Mouse (Mus musculus) layer of hippocampus, postnatal 10 days (tissue): Measurements from ENCODE around the gene Cd244a. TPM values are rescaled to one million over a fixed set of nuclear protein-coding genes. Genes with fewer than 3 reads are reported as not detected.
A peak's percentile ranks its signal among the peaks of the same experiment; 100 is the strongest.

Experiments
- DNase-seq, 2 experiments: peaks; one replicate each; pipeline ENCODE4 v3.0.0; 2021; ENCODE audit warnings: low spot score in 2 of 2
- total RNA-seq, 2 experiments: library from RNA; stranded (reverse); gene quantifications; 2 replicates each; pipeline ENCODE4 v1.2.3; 2021

Cd244a gene
- total RNA-seq, 2 experiments from 2014 or later = not detected

DNA sequence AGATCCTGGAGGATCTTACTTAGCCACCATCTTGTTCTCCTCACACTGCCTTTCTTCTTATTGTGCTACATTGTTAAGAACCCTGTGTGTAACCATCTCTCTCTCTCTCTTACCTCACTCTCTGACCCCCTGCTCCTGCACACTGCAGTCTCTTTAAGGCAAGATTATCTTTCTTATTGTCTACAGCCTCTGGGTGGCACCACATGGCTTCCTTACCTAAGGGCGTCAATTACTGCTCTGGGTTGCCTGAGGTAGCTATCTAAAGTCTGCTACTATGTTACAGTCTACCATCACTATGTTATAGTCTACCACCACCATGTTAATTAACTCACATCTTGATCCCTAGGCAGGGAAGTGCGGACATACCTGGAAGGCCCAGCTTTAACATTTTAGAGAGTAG, 9.4 kb downstream of the Cd244a start:
- no peak for DNase-seq

DNA sequence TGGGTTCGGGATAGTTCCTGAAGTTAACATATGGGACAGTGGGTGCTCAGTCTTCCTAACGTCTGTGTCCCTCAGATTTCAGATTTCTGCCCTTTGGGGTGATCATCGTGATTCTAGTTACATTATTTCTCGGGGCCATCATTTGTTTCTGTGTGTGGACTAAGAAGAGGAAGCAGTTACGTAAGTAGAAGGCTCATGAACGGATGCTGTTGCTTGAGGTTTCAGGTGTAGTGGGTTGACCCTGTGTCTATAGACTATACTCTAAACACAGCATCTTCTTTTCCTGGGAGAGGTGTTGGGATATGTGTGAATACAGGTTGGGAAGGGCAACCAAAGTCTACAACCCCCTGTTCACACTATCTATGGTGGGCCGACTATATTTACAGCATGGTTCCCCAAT, 18.2 kb downstream of the Cd244a start:
- no peak for DNase-seq

DNA sequence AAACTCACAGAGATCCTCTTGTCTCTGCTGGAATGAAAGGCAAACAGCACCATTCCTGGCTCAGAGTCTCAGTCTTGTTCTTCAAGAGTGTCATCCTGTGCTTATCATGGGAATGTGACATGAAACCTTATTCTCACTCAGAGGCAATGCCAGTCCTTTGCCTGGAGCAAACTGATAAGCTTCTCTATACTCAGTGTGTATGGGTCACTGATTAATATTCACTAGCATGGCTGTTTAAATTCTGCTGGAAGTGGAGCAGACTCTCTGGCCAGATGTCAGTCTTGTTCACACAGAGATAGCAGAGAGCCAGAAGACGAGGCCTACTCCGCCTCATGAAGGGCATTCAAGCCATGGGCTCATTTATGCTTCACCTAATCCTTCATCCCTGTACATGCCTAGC, 25.6 kb downstream of the Cd244a start:
- DNase-seq = no peak

DNA sequence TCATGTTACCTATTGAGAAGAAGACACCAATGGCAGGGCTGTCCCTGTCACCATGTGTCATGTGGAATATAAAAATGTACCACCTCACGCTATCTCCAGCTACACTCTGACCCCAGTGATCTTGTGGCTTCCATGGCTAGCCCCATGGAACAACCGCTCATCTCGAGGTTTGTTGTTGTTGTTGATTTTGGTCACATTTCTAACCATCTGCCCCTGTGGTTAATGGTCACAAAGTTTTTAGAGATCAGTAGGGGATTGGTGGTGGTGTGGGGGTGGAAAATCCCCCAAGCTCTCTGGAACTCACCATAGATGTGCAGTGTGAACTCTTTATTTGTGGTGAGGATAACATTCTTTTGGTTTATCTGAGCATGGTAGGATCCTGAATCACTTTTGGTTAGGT, 45.7 kb downstream of the Cd244a start:
- DNase-seq = no peak

DNA sequence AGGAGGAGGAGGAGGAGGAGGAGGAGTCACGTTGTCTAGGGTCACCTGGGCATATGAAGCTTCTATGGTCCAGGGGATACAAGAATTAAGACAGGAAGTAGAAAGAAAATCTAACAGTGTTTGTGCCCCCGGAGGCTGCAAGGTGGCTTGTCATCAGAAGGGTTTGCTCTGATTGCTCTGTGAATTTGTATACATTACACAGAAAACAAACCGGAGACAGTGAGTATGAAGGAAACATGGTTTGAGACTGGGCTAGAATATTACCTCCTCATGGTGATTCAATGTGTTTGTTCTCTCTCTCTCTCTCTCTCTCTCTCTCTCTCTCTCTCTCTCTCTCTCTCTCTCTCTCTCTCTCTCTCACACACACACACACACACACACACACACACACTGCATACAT, 47.7 kb downstream of the Cd244a start:
- DNase-seq = no peak

DNA sequence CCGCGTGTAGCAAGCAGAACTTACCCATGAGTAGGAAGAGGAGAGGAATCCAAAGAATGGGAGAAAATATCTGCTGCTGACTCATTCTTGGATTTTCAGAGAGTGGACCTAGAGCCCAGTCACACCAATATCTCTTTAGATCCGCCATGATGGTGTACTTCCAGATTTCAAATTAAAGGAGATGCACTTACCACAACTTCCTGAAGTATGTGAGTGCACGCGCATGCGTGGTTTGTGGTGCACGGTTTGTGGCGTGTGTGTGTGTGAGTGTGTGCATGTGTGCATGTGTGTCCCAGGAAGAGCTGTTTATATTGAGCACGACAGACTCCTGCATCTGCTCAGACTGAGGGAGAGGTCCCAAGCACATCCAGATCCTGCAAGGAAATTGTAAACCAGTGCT, 48.2 kb downstream of the Cd244a start, which contains the start of gene Ly9:
TSS of gene Ly9 (minus strand) at position 235 of the 400 bp plus-strand sequence.
- DNase-seq = no peak

DNA sequence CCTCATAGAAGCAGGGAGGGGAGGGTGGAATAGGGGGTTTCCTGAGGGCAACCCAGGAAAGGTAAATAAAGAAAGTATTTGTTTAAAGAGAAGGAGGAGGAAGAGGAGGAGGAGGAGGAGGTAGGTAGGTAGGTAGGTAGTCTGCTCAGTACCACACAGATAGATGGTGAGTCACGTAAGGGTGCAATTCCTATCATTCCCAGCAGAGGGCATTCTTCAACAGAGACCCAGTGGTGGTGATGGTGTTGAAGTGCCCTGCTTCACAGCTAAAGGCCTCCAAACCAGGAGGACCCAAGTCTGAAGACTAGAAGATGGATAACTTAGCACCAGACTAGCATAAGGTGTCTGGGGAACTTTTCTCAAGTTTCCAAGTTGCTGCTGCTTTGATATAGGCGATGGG, 51.0 kb downstream of the Cd244a start:
- DNase-seq = no peak

DNA sequence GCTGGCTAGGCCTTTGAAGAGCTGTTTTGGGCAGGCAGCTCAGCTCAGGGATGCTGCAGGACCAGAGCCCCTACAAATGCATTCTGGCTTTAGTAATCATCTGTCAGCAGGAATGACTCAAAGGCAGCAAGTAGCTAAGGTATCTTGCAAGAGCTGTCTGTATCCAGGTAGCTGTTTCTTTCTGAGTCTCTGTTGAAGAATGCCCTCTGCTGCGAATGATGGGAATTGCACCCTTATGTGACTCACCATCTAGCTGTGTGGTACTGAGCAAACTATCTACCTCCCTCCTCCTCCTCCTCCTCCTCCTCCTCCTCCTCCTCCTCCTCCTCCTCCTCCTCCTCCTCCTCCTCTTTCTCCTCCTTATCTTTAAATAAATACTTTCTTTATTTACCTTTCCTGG, 51.8 kb downstream of the Cd244a start:
- no peak for DNase-seq

DNA sequence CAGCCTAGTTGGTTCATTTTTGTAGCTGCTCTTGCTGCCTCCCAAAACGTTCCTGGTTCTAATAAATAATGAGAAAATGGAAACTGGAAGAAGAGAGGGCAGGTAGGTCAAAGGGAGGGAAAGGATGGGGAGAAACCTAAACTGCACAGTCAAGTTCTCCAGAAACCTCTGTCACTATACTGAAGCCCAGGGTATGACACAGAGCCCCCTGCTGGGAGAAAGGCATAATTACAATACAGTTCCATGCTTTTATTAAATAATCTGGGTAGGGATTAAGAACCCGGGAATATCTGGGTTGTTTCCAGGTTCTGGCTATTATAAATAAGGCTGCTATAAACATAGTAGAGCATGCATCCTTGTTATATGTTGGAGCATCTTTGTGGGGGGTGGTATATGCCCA, 55.0 kb downstream of the Cd244a start:
- no peak for DNase-seq

DNA sequence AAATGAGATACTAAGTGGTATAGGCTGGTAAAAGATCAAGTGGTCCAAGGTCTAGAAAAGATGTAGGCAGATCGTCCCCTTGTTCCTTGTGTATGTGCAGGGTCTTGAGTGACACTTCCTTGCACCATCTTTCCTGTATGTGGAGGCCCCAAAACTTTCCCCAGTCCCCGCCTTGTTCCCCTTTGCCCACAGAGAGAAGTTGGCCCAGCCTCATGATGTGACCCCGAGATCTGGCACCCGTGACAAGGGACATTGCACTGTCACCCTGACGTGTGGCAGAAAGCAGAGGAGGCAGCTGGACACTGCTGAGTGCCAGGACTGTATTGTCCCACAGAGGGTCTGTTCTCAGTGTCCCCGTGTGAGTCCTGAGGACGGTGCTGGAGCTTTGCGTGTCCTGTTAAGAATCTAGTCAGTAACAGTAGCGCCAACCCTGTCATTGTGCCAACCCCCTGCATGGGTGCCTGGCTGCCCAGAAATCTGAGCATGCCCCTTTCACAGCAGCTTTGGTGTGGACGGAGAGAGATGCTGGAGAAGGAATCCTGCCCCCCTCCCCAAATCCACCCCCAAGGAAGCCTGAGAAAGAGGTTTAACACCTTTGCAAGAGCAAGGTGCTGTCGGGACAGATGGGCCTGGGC, 58.0 kb downstream of the Cd244a start:
- DNase-seq = no peak

DNA sequence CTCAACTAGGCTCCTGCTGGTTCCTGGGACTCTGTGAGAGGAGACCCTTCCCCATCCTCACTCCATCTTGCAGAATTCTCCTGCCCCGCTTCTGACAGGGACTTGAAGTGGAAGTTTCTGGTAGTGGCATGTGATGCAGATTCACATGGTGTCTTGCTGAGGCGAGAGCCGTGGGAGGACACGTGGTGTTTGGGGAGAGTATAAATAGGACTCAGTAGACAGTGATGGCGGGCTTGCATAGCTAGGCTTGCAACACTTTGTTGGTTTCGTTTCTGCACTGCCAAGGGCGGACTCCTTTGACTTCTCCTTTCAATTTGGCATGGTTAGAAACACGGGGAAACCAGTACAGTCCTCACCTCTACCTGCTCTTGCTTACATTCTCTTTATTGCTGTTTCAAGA, 60.0 kb downstream of the Cd244a start:
- DNase-seq = no peak

DNA sequence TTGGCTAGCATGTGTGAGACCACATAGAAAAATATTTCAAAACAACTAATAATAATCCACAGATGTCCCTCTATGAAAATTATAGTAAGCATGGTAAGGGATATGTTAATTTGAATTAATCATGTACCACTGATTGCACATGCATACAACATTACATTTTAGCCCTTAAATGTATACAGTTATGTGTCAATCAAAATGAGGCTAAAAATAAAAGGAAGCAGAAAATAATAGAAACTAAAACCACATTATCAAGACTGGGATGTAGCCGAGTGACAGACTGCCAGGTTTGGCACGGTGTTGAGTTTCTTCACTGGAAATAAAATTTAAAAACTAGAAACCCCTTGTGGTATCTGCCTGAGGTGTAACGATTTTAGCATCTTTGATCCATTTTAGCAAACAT, 60.7 kb downstream of the Cd244a start:
- no peak for DNase-seq

DNA sequence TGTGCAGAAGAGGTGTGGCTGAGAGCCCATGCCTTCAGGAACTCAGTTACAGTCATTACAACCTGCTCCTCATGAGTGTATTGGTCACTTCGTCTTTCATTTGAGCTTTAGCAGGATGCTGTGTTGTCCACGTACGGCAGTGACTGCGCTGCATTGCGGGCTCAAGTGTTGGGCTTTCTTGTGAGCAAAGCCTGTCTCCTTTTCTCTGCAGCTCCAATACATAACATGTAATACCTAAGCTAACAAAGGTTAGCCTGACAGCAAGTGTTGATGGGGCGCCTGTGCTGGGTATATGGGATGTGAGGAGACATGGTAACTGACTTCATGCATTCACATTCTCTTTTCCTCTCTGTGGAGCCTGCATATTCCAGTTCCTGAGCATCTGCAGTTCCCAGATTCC, 61.1 kb downstream of the Cd244a start:
- DNase-seq = no peak

DNA sequence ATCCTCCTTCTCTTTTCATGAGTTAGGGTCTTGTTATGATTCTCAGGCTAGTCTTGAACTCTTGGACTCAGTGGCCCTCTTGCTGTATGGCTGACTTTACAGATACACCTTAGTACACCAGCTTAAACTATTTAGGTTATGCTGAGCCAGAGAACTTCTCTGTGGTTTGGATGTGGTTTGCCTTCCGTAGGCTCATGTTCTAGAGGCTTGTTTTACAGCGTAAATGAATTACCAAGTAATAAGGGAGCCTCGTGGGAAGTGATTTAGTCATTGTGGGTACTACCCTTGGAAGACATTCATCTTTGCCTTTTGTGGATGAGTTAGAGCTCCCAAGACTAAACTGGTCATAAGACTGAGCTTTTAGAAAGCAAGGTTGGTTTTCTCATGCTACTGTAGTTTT, 68.8 kb downstream of the Cd244a start:
- DNase-seq = no peak

DNA sequence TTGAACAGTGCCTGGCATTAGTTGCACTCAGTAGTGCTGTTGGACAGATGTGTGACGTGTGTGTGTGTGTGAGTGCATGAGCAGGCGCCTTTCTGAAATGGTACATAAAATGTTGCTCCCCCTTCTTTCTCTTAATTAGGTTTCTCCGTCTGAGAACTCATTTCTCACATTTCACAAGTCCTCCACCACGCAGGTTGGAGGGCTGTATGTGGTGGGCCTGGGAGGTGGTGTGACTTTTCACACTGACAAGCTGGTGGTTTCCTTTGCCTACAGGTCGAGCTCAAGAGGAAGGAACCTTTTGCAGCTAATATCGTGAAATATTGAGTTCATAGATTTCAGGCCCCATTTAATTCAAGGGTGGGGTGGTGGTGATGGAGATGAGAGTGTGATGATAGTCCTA, 70.2 kb downstream of the Cd244a start:
- no peak for DNase-seq

DNA sequence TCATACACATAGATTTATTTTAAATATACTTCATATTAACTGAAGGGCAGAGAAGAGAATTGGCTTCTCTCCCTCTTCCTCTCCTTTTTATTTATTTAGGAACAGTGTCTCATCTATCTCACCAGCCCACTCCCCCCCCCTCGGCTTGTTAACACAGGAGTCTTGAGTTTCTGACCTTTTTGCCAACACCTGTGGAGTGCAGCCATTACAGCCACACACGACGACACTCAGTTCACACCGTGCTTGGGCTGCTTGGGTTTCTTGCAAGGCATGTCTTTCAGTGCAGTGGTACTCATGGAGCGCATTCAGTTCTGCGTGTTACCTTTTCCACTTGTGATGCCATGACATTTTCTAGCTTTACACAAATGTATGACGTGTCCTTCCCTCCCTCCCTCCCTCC, 71.0 kb downstream of the Cd244a start:
- DNase-seq = no peak

DNA sequence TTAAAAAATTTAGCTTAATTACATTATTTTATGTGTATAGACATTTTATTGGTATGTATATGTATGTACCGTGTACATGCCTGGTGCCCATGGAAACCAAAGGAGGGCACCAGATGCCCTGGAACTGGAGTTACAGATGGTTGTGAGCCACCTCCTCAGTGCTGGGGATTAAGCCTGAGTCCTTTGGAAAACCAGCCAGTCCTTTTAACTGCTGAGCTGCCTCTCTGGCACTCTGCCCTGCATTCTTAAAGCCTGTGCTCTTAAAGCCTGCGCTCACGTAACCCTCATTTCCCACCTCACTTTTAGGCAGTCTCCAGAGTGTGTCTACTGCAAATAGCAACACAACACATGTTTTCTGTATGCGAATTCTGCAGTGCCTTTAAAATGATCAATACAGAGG, 71.9 kb downstream of the Cd244a start:
- DNase-seq = no peak

DNA sequence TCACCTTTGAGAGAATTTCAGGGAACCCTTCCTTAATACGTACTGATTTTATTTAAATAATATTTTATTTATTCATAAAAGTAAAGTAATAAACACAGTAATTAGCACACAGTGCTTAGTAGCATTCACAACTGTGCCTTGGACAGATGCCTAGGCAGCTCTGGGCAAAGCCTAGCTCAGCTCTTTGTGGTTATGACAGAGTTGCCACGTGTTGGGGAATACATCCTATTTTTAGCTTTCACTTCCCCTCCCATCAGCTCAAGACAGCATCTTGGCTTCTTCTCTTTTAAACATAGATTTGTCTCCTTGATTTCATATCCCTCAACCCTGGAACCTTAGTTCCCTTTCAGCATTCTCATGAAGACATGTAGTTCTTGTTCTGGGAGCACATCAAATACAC, 72.5 kb downstream of the Cd244a start:
- DNase-seq = peak; percentile 28 to 30

DNA sequence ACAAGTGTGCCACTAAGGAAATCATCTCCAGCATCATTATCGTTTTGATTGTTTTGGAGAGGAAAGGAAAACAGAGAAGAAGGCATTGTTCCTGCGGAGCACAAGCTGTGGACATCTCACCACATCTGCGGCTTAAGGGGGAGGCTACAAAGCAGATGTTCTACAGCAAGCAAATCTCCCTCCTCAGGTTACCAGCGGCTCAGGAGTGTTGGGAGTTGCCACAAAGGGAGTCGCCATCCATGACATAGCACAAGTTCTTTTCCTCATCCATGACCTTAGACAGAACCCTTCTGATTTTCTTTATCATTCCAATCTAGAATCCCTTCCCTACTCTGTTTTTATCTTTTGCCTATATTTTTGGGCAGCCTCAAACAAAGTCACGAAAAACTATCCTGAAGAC, 76.7 kb downstream of the Cd244a start:
- no peak for DNase-seq

DNA sequence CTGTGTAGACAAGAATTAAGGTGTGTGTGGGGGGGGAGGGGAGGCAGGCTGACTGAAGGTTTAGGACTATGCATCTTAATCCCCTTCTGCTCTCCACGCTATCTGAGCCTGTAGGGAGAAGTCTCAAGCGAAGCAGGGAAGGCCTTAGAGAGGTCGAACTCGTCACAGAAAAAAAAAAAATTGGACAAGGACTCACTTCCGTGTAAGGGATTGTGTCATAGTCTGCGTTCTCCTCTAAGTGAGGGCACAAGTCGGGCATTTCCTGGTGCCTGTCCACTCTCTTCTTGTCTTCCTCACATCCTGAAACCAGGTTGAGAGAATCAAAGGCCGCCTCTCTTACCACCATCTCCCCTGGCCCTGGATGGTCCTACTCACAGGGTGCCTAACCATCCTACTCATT, 78.1 kb downstream of the Cd244a start:
- no peak for DNase-seq

DNA sequence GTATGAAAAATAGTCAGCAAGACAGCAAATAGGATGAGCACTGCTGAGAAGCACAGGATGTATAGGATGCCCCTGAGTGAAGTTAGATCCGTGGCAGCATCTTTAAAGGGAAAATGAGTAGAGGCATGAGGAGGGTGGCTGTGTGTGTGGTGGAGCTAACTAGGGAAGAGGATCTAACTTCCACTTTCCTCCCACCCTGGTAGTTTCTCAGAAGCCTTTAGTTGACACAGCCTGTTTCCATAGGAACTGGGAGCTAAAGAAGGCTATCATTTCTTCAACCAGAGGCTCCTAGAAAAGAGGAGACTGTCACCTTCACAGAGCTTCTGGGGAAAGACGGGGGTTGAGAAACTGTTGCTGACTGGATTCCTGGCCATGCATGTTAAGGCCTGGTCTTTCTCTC, 79.7 kb downstream of the Cd244a start:
- DNase-seq = no peak

DNA sequence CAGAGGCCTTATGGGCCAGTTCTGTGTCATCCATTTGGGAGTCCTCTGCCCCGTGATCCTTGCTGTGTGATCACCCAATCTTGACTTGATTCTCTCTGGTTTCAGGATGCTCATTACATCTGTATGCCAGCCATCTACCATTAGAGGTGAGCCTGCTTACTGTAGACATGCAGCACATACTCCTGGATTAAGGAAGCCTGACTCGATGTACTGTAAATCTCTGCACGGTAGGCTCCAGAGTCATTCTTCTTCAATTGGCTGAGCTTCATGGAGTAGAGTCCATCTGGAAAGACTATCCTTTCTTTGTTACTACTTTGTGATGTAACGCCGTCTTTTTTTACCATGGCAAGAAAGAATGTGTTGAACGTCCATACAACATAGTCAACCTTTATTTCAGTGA, 81.8 kb downstream of the Cd244a start:
- DNase-seq = no peak

DNA sequence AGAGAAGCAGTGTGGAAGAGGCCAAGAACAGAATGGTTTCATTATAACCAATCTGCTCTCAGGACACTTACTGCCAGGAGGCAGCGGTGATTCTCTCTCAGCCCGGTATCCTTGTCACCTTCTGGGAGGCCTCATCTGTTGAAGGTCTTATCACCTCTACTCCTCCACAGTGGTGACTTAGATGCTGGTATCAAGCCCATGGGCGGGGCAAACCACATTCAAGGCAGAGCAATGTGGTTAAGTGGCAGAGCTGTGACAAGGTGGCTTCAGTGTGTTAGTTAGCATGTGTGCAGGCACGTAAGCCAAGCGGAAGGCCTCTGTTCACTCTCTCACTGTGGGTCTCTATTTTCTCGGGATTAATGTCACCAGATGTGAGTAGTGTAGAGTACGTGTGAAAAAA, 84.6 kb downstream of the Cd244a start:
- DNase-seq = no peak

DNA sequence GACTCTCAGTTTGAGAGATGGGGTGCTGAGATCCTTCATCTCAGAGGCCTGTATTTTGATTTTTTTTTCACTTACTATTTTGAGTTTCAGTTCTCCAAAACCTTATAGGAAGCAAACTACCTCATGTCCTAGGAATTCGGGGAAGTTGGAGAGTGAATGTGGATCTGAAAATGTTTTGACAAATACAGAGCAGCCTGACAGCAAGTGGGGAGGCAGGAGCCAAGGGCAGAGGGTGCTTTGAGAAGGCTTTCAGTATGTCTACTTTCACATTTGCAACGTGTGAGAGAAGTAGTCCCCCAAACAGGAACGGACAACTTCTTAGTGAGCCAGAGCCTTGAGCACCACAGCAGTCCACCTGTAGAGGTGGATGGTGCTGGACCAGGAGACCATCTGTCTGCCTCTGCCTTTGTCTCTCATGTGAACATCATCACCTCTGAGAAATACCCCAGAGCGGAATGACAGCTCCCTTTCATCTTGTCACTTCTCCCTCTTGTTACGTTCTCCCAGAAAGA, 87.5 kb downstream of the Cd244a start:
- no peak for DNase-seq
